Mouse (Mus musculus): ENCODE data around the gene Med23. TPM values are rescaled to one million over a fixed set of nuclear protein-coding genes. Genes with fewer than 3 reads are reported as not detected.

Gene Med23
- 27.9 and 33.1 TPM in 2 replicates for polyA plus RNA-seq (2014; fragmentation: Nextera tagmentation; extraction: Ambion mirVana)

GRCm38 (mm10) chr10:24869760-24870290, at the start of gene Med23:
TSS of gene Med23 (plus strand) at chr10:24869986.
- H3K4me3 ChIP-seq (ENCODE audit: low read depth, low read length) = peak within 1 kb of the TSS; percentile 77
- H3K9ac ChIP-seq (ENCODE audit: low read length) = peak within 1 kb of the TSS; percentile 81
- ATAC-seq (peak; percentile 100), DNase-seq (ENCODE audit: low spot score) (peak; percentile 98)
- peak within 1 kb of the TSS; percentile 60 for H3K4me2 ChIP-seq (ENCODE audit: low read length)
- H3K4me1 ChIP-seq (ENCODE audit: control insufficient read depth, insufficient read depth, low read length) = peaks cover 3% of the 10 kb centered on the region; the same call in 1 of the 2 replicates
- no peaks in the 10 kb centered on the region for H3K27me3 ChIP-seq (replicated peaks; ENCODE audit: control insufficient read depth, insufficient read depth, low read length)
- under 1% methylated on average over 36 of the region's 36 CpGs for WGBS
- no peaks in the 10 kb centered on the region for H3K9me3 ChIP-seq (replicated peaks; ENCODE audit: control insufficient read depth, low read length)
- peaks cover 31% of the 10 kb centered on the region for H3K36me3 ChIP-seq (ENCODE audit: control insufficient read depth, insufficient read depth, low read length)
- no peak within 1 kb of the TSS for H3K27ac ChIP-seq (ENCODE audit: low read depth, low read length)

DNA sequence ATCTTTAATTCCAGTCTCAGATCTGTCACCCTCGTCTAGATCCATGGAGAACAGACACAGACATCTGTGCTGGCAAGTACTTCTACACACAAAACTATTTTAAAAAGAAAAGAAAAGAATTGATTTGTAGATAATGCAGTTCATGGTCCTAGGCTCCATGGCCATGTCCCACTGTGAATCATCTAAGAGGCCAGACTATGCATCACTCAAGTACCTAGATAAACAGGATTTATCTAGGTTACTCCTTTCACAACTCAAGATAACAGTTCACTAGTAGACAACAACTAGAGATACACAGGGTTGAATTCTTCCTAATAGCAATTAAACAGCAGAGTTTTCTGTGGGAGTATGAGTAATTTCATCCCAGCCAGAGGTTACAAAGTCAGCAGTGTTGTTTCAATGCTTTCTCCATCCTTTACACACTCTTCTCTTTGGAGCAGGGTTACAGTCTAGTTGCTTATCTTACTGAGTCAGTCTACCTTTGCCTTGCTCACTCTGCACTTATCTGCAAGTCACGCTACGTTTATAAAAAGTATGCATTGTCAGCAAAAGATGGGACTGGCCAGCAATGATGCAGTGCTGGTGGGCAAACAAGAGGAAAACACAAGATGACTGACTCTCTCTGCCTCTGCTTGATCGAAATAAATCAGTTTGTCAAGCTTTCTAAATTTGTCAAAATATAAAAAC, 47.7 kb upstream of the Med23 start:
- H3K4me1 ChIP-seq (ENCODE audit: control insufficient read depth, insufficient read depth, low read length) = no peaks in the 10 kb centered on the region
- H3K9me3 ChIP-seq (replicated peaks; ENCODE audit: control insufficient read depth, low read length) = no peaks in the 10 kb centered on the region
- no peak overlapping the region for H3K4me3 ChIP-seq (ENCODE audit: low read depth, low read length)
- 85% methylated on average over 4 of the region's 4 CpGs for WGBS
- H3K27me3 ChIP-seq (replicated peaks; ENCODE audit: control insufficient read depth, insufficient read depth, low read length) = no peaks in the 10 kb centered on the region
- no peaks in the 10 kb centered on the region for H3K36me3 ChIP-seq (ENCODE audit: control insufficient read depth, insufficient read depth, low read length)
- no peak overlapping the region for H3K27ac ChIP-seq (ENCODE audit: low read depth, low read length)
- no peak overlapping the region for H3K9ac ChIP-seq (ENCODE audit: low read length)
- ATAC-seq (no peak), DNase-seq (ENCODE audit: low spot score) (no peak)
- no peak overlapping the region for H3K4me2 ChIP-seq (ENCODE audit: low read length)

GRCm38 (mm10) chr10:24822842-24823241, 46.9 kb upstream of the Med23 start:
- Histone ChIP-seq H3K9ac (ENCODE audit: low read length) (no peak overlapping the region), H3K4me2 (ENCODE audit: low read length) (no peak overlapping the region), H3K4me3 (ENCODE audit: low read depth, low read length) (no peak overlapping the region), H3K27me3 (replicated peaks; ENCODE audit: control insufficient read depth, insufficient read depth, low read length) (no peaks in the 10 kb centered on the region), H3K9me3 (replicated peaks; ENCODE audit: control insufficient read depth, low read length) (no peaks in the 10 kb centered on the region), H3K36me3 (ENCODE audit: control insufficient read depth, insufficient read depth, low read length) (no peaks in the 10 kb centered on the region), H3K4me1 (ENCODE audit: control insufficient read depth, insufficient read depth, low read length) (no peaks in the 10 kb centered on the region), H3K27ac (ENCODE audit: low read depth, low read length) (no peak overlapping the region)
- WGBS = 80% methylated on average over 1 of the region's 1 CpGs
- DNase-seq (ENCODE audit: low spot score) (no peak), ATAC-seq (no peak)

GRCm38 (mm10) chr10:24823265-24823664, 46.5 kb upstream of the Med23 start:
- Histone ChIP-seq H3K27me3 (replicated peaks; ENCODE audit: control insufficient read depth, insufficient read depth, low read length) (no peaks in the 10 kb centered on the region), H3K36me3 (ENCODE audit: control insufficient read depth, insufficient read depth, low read length) (no peaks in the 10 kb centered on the region), H3K9ac (ENCODE audit: low read length) (no peak overlapping the region), H3K4me3 (ENCODE audit: low read depth, low read length) (no peak overlapping the region), H3K27ac (ENCODE audit: low read depth, low read length) (no peak overlapping the region), H3K4me2 (ENCODE audit: low read length) (no peak overlapping the region), H3K9me3 (replicated peaks; ENCODE audit: control insufficient read depth, low read length) (no peaks in the 10 kb centered on the region), H3K4me1 (ENCODE audit: control insufficient read depth, insufficient read depth, low read length) (no peaks in the 10 kb centered on the region)
- ATAC-seq (no peak), DNase-seq (ENCODE audit: low spot score) (no peak)
- WGBS = 65% methylated on average over 1 of the region's 1 CpGs

DNA sequence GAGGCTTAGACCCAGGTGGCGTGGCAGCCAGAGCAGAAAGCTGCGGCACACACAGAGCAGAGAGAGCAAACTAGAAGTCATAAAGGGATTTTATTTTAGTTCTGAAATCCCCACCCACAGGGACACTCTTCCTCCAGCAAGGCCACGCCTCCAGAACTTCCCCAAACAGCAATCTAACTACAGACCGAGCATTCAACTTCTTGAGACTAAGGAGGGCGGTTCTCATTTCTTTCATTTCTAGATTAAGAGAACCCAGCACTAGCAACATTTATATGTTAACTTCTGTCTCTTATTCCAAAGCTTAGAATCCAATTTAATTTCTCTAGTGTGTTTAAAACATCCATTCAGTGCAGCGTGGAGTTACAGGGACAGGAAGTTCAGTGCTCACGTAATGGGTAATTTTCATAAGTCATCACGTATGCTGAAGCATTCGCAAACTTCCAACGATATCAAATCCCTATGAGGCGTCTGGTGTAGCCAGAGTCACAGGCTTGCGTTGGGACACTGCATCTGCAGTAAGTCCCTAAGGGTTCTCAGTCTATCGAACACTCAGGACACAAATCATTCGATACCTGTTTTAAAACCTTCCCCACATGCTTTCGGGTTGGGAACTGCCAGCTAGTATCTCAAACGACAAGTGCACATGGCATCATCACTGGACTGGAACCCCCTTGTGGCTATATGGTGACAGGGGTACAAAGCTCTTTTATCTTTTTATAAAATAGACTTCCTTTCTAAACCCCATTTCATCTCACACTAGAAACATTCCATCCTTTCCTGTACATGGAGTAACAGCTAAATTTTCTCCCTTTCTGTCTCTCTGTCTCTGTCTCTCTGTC, 45.9 kb upstream of the Med23 start:
- H3K4me2 ChIP-seq (ENCODE audit: low read length) = no peak overlapping the region
- no peak for DNase-seq (ENCODE audit: low spot score)
- no peak overlapping the region for H3K9ac ChIP-seq (ENCODE audit: low read length)
- H3K36me3 ChIP-seq (ENCODE audit: control insufficient read depth, insufficient read depth, low read length) = no peaks in the 10 kb centered on the region
- H3K4me3 ChIP-seq (ENCODE audit: low read depth, low read length) = no peak overlapping the region
- 88% methylated on average over 16 of the region's 16 CpGs for WGBS
- ATAC-seq = no peak
- no peaks in the 10 kb centered on the region for H3K4me1 ChIP-seq (ENCODE audit: control insufficient read depth, insufficient read depth, low read length)
- H3K9me3 ChIP-seq (replicated peaks; ENCODE audit: control insufficient read depth, low read length) = no peaks in the 10 kb centered on the region
- no peaks in the 10 kb centered on the region for H3K27me3 ChIP-seq (replicated peaks; ENCODE audit: control insufficient read depth, insufficient read depth, low read length)
- no peak overlapping the region for H3K27ac ChIP-seq (ENCODE audit: low read depth, low read length)

- H3K27me3 ChIP-seq (replicated peaks; ENCODE audit: control insufficient read depth, insufficient read depth, low read length) = no peaks in the 10 kb centered on the region
- no peaks in the 10 kb centered on the region for H3K9me3 ChIP-seq (replicated peaks; ENCODE audit: control insufficient read depth, low read length)
- H3K4me3 ChIP-seq (ENCODE audit: low read depth, low read length) = no peak overlapping the region
- H3K36me3 ChIP-seq (ENCODE audit: control insufficient read depth, insufficient read depth, low read length) = no peaks in the 10 kb centered on the region
- H3K4me2 ChIP-seq (ENCODE audit: low read length) = no peak overlapping the region
- 75% methylated on average over 8 of the region's 8 CpGs for WGBS
- no peak overlapping the region for H3K27ac ChIP-seq (ENCODE audit: low read depth, low read length)
- H3K4me1 ChIP-seq (ENCODE audit: control insufficient read depth, insufficient read depth, low read length) = no peaks in the 10 kb centered on the region
- no peak for ATAC-seq
- H3K9ac ChIP-seq (ENCODE audit: low read length) = no peak overlapping the region
- DNase-seq (ENCODE audit: low spot score) = no peak
Measured at GRCm38 (mm10) chr10:24824621-24825020, 45.2 kb upstream of the Med23 start.

DNA sequence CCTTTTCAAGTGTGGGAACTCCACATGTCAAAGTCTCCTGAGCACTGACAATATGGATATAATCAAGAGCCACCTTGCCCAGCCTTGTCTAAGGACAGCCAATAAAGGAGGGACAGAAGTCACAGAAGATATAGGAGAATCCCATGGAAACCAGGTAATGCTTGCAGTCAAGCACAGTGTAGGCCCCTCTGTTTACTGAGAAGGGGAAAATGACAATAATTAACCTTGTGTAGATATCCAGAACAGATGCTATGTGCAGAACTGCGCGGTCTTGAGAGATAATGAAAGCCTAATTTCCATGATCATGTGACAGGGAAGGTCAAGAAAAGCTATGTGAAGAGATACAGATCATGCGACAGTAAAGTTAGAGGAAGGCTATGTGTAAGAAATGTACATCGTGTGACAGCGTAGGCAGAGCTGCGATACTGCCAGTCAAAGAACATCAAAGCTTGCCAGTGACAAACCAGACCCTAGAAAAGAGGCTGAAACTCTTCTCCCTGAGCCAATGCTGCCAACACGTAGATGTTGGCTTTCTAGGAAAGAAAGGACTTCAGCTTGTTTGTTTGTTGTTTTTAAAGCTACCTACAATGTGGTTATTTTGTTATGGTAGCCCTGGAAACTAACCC, 44.2 kb upstream of the Med23 start:
- WGBS = 85% methylated on average over 7 of the region's 7 CpGs
- Histone ChIP-seq H3K4me1 (ENCODE audit: control insufficient read depth, insufficient read depth, low read length) (no peaks in the 10 kb centered on the region), H3K9me3 (replicated peaks; ENCODE audit: control insufficient read depth, low read length) (no peaks in the 10 kb centered on the region), H3K36me3 (ENCODE audit: control insufficient read depth, insufficient read depth, low read length) (no peaks in the 10 kb centered on the region), H3K27ac (ENCODE audit: low read depth, low read length) (no peak overlapping the region), H3K27me3 (replicated peaks; ENCODE audit: control insufficient read depth, insufficient read depth, low read length) (no peaks in the 10 kb centered on the region), H3K9ac (ENCODE audit: low read length) (no peak overlapping the region), H3K4me3 (ENCODE audit: low read depth, low read length) (no peak overlapping the region), H3K4me2 (ENCODE audit: low read length) (no peak overlapping the region)
- ATAC-seq (no peak), DNase-seq (ENCODE audit: low spot score) (no peak)

GRCm38 (mm10) chr10:24826130-24826529, 43.7 kb upstream of the Med23 start:
- peak; percentile 14 for DNase-seq (ENCODE audit: low spot score)
- no peaks in the 10 kb centered on the region for H3K9me3 ChIP-seq (replicated peaks; ENCODE audit: control insufficient read depth, low read length)
- H3K27ac ChIP-seq (ENCODE audit: low read depth, low read length) = no peak overlapping the region
- no peak overlapping the region for H3K4me2 ChIP-seq (ENCODE audit: low read length)
- no peaks in the 10 kb centered on the region for H3K4me1 ChIP-seq (ENCODE audit: control insufficient read depth, insufficient read depth, low read length)
- no peaks in the 10 kb centered on the region for H3K36me3 ChIP-seq (ENCODE audit: control insufficient read depth, insufficient read depth, low read length)
- no peak for ATAC-seq
- H3K27me3 ChIP-seq (replicated peaks; ENCODE audit: control insufficient read depth, insufficient read depth, low read length) = no peaks in the 10 kb centered on the region
- WGBS = 12% methylated on average over 6 of the region's 6 CpGs
- H3K4me3 ChIP-seq (ENCODE audit: low read depth, low read length) = no peak overlapping the region
- H3K9ac ChIP-seq (ENCODE audit: low read length) = no peak overlapping the region

Measured in forebrain, embryonic 14.5 days (tissue).